Mouse (Mus musculus) cerebellum, adult 11-12 months (tissue): ENCODE measurements around the gene Rapgef2.

ENCODE experiments used
- DNase-seq: peaks from one replicate; pipeline ENCODE4 v3.0.0; 2022

Rapgef2 gene

DNA sequence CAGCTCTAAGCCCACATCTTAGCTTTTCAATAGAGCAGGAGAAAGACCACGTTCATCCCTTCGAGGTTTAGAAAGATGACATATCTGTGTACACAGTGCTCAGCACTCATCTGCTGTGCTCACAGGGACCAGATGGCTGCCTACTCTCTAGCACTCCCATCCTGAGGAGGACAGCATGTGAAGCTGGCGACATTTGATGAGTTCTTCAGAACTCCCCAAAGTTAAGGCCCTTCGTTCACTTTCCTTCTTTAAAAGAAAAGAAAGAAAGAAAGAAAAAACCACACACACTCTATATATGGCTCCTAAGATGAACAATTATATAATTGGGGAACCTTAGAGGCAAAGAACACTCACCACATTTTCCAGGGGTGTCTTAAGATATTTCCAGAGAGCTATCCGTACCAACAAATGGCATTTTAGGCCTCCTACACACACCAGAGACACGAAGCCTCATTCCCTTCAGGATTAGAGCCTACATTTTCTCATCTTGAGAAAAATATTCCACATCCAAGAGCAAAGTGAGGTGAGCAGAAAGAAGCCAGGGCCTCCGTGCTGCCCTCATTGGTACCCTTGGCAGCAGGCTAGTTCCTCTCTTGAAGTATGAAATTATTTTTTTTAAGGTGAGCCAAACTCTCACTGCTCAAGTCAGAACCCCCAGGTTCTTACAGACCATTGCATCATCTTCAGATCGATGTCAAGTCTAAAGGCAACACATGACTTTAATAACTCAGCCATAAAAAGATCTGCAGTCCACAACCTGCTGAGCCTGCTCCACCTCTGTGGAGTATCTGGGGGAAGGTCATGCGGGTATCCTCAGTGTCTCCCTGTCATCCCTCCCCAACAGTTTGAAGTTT, 270.5 kb downstream of the Rapgef2 start:
- DNase-seq: no peak
